In the genomic region with DNA sequence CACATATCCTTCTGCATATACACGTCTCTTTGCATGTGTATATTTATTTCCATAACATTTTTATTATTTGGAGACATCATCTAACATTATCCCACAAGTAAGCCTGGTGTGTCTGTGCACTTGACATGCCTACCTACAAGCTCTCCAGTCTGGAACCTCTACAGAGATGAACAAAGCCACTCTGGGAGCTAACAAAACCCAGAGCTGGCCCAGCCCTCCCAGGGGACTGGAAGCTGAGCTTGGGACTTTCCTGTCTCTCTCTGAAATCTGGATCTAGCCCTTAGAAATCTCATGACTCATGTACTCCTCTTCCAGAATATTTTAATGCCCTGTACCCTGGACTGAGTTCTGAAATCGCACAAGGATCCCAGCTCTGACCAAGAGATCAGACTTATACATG, we compare ENCODE assay signal across 18 mouse cellular contexts.
"Had no signal": no experiment of that assay in that cellular context is flagged by ENCODE, and none has a peak within 500 bp of the region (broad histone marks: within the 10 kb centered on the region; RNA-seq: fewer than 3 reads in every experiment).

No protein-coding gene starts in this region.

- ATAC-seq: midbrain, embryonic 13.5 days; midbrain, embryonic 15.5 days had no signal

- H3K4me3 ChIP-seq: midbrain, embryonic 10.5 days; midbrain, embryonic 13.5 days; midbrain, embryonic 15.5 days; myocyte; neural tube, embryonic 13.5 days; neural tube, embryonic 15.5 days had no signal

- H3K9me3 ChIP-seq: midbrain, embryonic 10.5 days; midbrain, embryonic 13.5 days; midbrain, embryonic 15.5 days; neural tube, embryonic 13.5 days; neural tube, embryonic 15.5 days had no signal

- H3K9ac ChIP-seq: lung, embryonic 14.5 days; midbrain, embryonic 13.5 days; midbrain, embryonic 15.5 days; neural tube, embryonic 13.5 days; neural tube, embryonic 15.5 days had no signal

- H3K27ac ChIP-seq: midbrain, embryonic 10.5 days; midbrain, embryonic 13.5 days; midbrain, embryonic 15.5 days; neural tube, embryonic 13.5 days; neural tube, embryonic 15.5 days had no signal

- H3K36me3 ChIP-seq: midbrain, embryonic 10.5 days; midbrain, embryonic 13.5 days; midbrain, embryonic 15.5 days; neural tube, embryonic 13.5 days; neural tube, embryonic 15.5 days had no signal

- H3K27me3 ChIP-seq: midbrain, embryonic 13.5 days; midbrain, embryonic 15.5 days; neural tube, embryonic 13.5 days; neural tube, embryonic 15.5 days had no signal

- H3K4me2 ChIP-seq: lung, embryonic 14.5 days; midbrain, embryonic 13.5 days; midbrain, embryonic 15.5 days; neural tube, embryonic 13.5 days; neural tube, embryonic 15.5 days had no signal

- H3K4me1 ChIP-seq: midbrain, embryonic 15.5 days had no signal

- DNase-seq: lung, adult 18-20 months; lung, embryonic 14.5 days; lung, postnatal 10 days; lung, postnatal 4 days; retina, postnatal 1 day; right cerebral cortex, adult 18-20 months; right cerebral cortex, postnatal 25 days; right cerebral cortex, postnatal 4 days; spleen, adult 18-20 months; thymus, adult 18-20 months; thymus, postnatal 14 days; thymus, postnatal 36 days had no signal
